Mouse (Mus musculus): Measurements from ENCODE around the gene Olfr672. TPM values are rescaled to one million over a fixed set of nuclear protein-coding genes. Genes with fewer than 3 reads are reported as not detected.
"Not testable (repeated sequence)": the region's sequence is repeated elsewhere in the genome, so short reads cannot be mapped to it uniquely, and the experiment has no call there.

Olfr672 gene
- not detected in 2 replicates for polyA plus RNA-seq (2015; fragmentation: Nextera tagmentation; extraction: Ambion mirVana)

GRCm38 (mm10) chr7:105001929-105002328 is at the start of gene Olfr672:
Gene Olfr672 (minus strand): TSS chr7:105002029.
- Histone ChIP-seq H3K27ac (ENCODE audit: low read length) (no peak within 1 kb of the TSS), H3K9me3 (ENCODE audit: low read length) (no peaks in the 10 kb centered on the region), H3K4me2 (replicated peaks; ENCODE audit: low read depth, low read length) (no peak within 1 kb of the TSS), H3K4me1 (ENCODE audit: insufficient read depth, low read length) (no peaks in the 10 kb centered on the region), H3K9ac (replicated peaks; ENCODE audit: low read length) (no peak within 1 kb of the TSS), H3K4me3 (ENCODE audit: low read length) (no peak within 1 kb of the TSS), H3K36me3 (ENCODE audit: insufficient read depth, low read length) (no peaks in the 10 kb centered on the region), H3K27me3 (ENCODE audit: insufficient read depth, low read length) (no peaks in the 10 kb centered on the region)
- ATAC-seq (ENCODE audit: low FRiP score, low TSS enrichment): no peak

- not testable (repeated sequence) for H3K27me3 ChIP-seq (ENCODE audit: insufficient read depth, low read length); H3K4me3 ChIP-seq (ENCODE audit: low read length); ATAC-seq (ENCODE audit: low FRiP score, low TSS enrichment); H3K9me3 ChIP-seq (ENCODE audit: low read length); H3K9ac ChIP-seq (replicated peaks; ENCODE audit: low read length); H3K4me2 ChIP-seq (replicated peaks; ENCODE audit: low read depth, low read length); H3K27ac ChIP-seq (ENCODE audit: low read length); H3K4me1 ChIP-seq (ENCODE audit: insufficient read depth, low read length); H3K36me3 ChIP-seq (ENCODE audit: insufficient read depth, low read length)
- WGBS: 54% methylated on average over 5 of the region's 5 CpGs
Observed at GRCm38 (mm10) chr7:105033836-105034235, 32.0 kb upstream of the Olfr672 start.

GRCm38 (mm10) chr7:105032398-105032797 is 30.6 kb upstream of the Olfr672 start, which contains the start of gene Olfr676:
Gene Olfr676 (plus strand): TSS chr7:105032698.
- Histone ChIP-seq H3K4me3 (ENCODE audit: low read length) (no peak within 1 kb of the TSS), H3K9me3 (ENCODE audit: low read length) (no peaks in the 10 kb centered on the region), H3K4me1 (ENCODE audit: insufficient read depth, low read length) (no peaks in the 10 kb centered on the region), H3K4me2 (replicated peaks; ENCODE audit: low read depth, low read length) (no peak within 1 kb of the TSS), H3K9ac (replicated peaks; ENCODE audit: low read length) (no peak within 1 kb of the TSS), H3K27me3 (ENCODE audit: insufficient read depth, low read length) (no peaks in the 10 kb centered on the region), H3K36me3 (ENCODE audit: insufficient read depth, low read length) (no peaks in the 10 kb centered on the region), H3K27ac (ENCODE audit: low read length) (no peak within 1 kb of the TSS)
- ATAC-seq (ENCODE audit: low FRiP score, low TSS enrichment): no peak

- Histone ChIP-seq H3K4me1 (ENCODE audit: insufficient read depth, low read length) (no peaks in the 10 kb centered on the region), H3K9ac (replicated peaks; ENCODE audit: low read length) (no peak within 1 kb of the TSS), H3K9me3 (ENCODE audit: low read length) (no peaks in the 10 kb centered on the region), H3K36me3 (ENCODE audit: insufficient read depth, low read length) (no peaks in the 10 kb centered on the region), H3K4me2 (replicated peaks; ENCODE audit: low read depth, low read length) (no peak within 1 kb of the TSS), H3K4me3 (ENCODE audit: low read length) (no peak within 1 kb of the TSS), H3K27ac (ENCODE audit: low read length) (no peak within 1 kb of the TSS), H3K27me3 (ENCODE audit: insufficient read depth, low read length) (no peaks in the 10 kb centered on the region)
- no peak for ATAC-seq (ENCODE audit: low FRiP score, low TSS enrichment)
- WGBS: 71% methylated on average over 1 of the region's 1 CpGs
Observed at GRCm38 (mm10) chr7:105028360-105028759, 26.5 kb upstream of the Olfr672 start, which contains the start of gene Olfr675. Gene Olfr675 (minus strand): TSS chr7:105028460.

GRCm38 (mm10) chr7:105022530-105022929 is 20.7 kb upstream of the Olfr672 start:
- Histone ChIP-seq H3K4me2 (replicated peaks; ENCODE audit: low read depth, low read length) (no peak overlapping the region), H3K27ac (ENCODE audit: low read length) (no peak overlapping the region), H3K36me3 (ENCODE audit: insufficient read depth, low read length) (no peaks in the 10 kb centered on the region), H3K27me3 (ENCODE audit: insufficient read depth, low read length) (no peaks in the 10 kb centered on the region), H3K4me1 (ENCODE audit: insufficient read depth, low read length) (no peaks in the 10 kb centered on the region), H3K9ac (replicated peaks; ENCODE audit: low read length) (no peak overlapping the region), H3K4me3 (ENCODE audit: low read length) (no peak overlapping the region), H3K9me3 (ENCODE audit: low read length) (no peaks in the 10 kb centered on the region)
- 86% methylated on average over 1 of the region's 1 CpGs for WGBS
- no peak for ATAC-seq (ENCODE audit: low FRiP score, low TSS enrichment)

GRCm38 (mm10) chr7:104979026-104979425 is 22.8 kb downstream of the Olfr672 start, which contains the start of gene Olfr671:
Gene Olfr671 (minus strand): TSS chr7:104979126.
- no peak for ATAC-seq (ENCODE audit: low FRiP score, low TSS enrichment)
- no peaks in the 10 kb centered on the region for H3K36me3 ChIP-seq (ENCODE audit: insufficient read depth, low read length)
- H3K27me3 ChIP-seq (ENCODE audit: insufficient read depth, low read length): no peaks in the 10 kb centered on the region
- H3K4me1 ChIP-seq (ENCODE audit: insufficient read depth, low read length): no peaks in the 10 kb centered on the region
- 74% methylated on average over 1 of the region's 1 CpGs for WGBS
- H3K4me2 ChIP-seq (replicated peaks; ENCODE audit: low read depth, low read length): no peak within 1 kb of the TSS
- H3K9me3 ChIP-seq (ENCODE audit: low read length): 0 out of 2 replicates have a peak, but pooled peaks cover 3% of the 10 kb centered on the region
- H3K9ac ChIP-seq (replicated peaks; ENCODE audit: low read length): no peak within 1 kb of the TSS
- H3K27ac ChIP-seq (ENCODE audit: low read length): no peak within 1 kb of the TSS
- H3K4me3 ChIP-seq (ENCODE audit: low read length): no peak within 1 kb of the TSS

GRCm38 (mm10) chr7:104972507-104972906 is 29.3 kb downstream of the Olfr672 start:
- H3K36me3 ChIP-seq (ENCODE audit: insufficient read depth, low read length); H3K4me2 ChIP-seq (replicated peaks; ENCODE audit: low read depth, low read length); H3K9me3 ChIP-seq (ENCODE audit: low read length); H3K9ac ChIP-seq (replicated peaks; ENCODE audit: low read length); ATAC-seq (ENCODE audit: low FRiP score, low TSS enrichment); H3K4me3 ChIP-seq (ENCODE audit: low read length); H3K27me3 ChIP-seq (ENCODE audit: insufficient read depth, low read length); H3K27ac ChIP-seq (ENCODE audit: low read length); H3K4me1 ChIP-seq (ENCODE audit: insufficient read depth, low read length): not testable (repeated sequence)
- 73% methylated on average over 2 of the region's 2 CpGs for WGBS

GRCm38 (mm10) chr7:104962520-104962919 is 39.3 kb downstream of the Olfr672 start, which contains the start of gene Olfr670:
Gene Olfr670 (minus strand): TSS chr7:104962620.
- no peak within 1 kb of the TSS for H3K4me3 ChIP-seq (ENCODE audit: low read length)
- no peaks in the 10 kb centered on the region for H3K36me3 ChIP-seq (ENCODE audit: insufficient read depth, low read length)
- H3K4me1 ChIP-seq (ENCODE audit: insufficient read depth, low read length): no peaks in the 10 kb centered on the region
- no peak for ATAC-seq (ENCODE audit: low FRiP score, low TSS enrichment)
- H3K4me2 ChIP-seq (replicated peaks; ENCODE audit: low read depth, low read length): no peak within 1 kb of the TSS
- 6% methylated on average over 1 of the region's 1 CpGs for WGBS
- no peak within 1 kb of the TSS for H3K9ac ChIP-seq (replicated peaks; ENCODE audit: low read length)
- H3K27me3 ChIP-seq (ENCODE audit: insufficient read depth, low read length): no peaks in the 10 kb centered on the region
- no peaks in the 10 kb centered on the region for H3K9me3 ChIP-seq (ENCODE audit: low read length)
- no peak within 1 kb of the TSS for H3K27ac ChIP-seq (ENCODE audit: low read length)

GRCm38 (mm10) chr7:104950234-104950633 is 51.6 kb downstream of the Olfr672 start:
- 90% methylated on average over 16 of the region's 16 CpGs for WGBS
- H3K4me3 ChIP-seq (ENCODE audit: low read length); H3K27me3 ChIP-seq (ENCODE audit: insufficient read depth, low read length); ATAC-seq (ENCODE audit: low FRiP score, low TSS enrichment); H3K4me2 ChIP-seq (replicated peaks; ENCODE audit: low read depth, low read length); H3K27ac ChIP-seq (ENCODE audit: low read length); H3K4me1 ChIP-seq (ENCODE audit: insufficient read depth, low read length); H3K9ac ChIP-seq (replicated peaks; ENCODE audit: low read length); H3K9me3 ChIP-seq (ENCODE audit: low read length); H3K36me3 ChIP-seq (ENCODE audit: insufficient read depth, low read length): not testable (repeated sequence)
